Mouse (Mus musculus) MEL (cell line): ENCODE results near the gene Mag. TPM values are rescaled to one million over a fixed set of nuclear protein-coding genes. Genes with fewer than 3 reads are reported as not detected.
"Not testable (repeated sequence)": the region's sequence is repeated elsewhere in the genome, so short reads cannot be mapped to it uniquely, and the experiment has no call there.

Experiments used
- DNase-seq: peaks from one replicate; pipeline ENCODE4 v3.0.0; 2011; ENCODE audit warnings: low read depth, low spot score
- H3K27ac ChIP-seq: 2 replicates; pipeline ENCODE4 v1.5.1; 2012; ENCODE audit warnings: low read depth, mild to moderate bottlenecking, control low read depth, low read length, moderate library complexity; ENCODE audit not compliant: control insufficient read depth
- H3K27me3 ChIP-seq, 2 experiments: fragments of 150-350 bp in 1 of 2; sonication (generic) in 1 of 2; 2 replicates each; pipeline ENCODE4 v1.6.1; 2012; ENCODE audit warnings: low read length in 2 of 2, mild to moderate bottlenecking in 2 of 2, improper control_type of control experiment in 1 of 2, moderate library complexity in 1 of 2; ENCODE audit not compliant: insufficient read depth in 2 of 2, control insufficient read depth in 1 of 2
- H3K36me3 ChIP-seq, 2 experiments: 2 replicates each; pipeline ENCODE4 v1.6.1; 2012 to 2014; ENCODE audit warnings: low read length in 2 of 2, improper control_type of control experiment in 1 of 2, inconsistent platforms in 1 of 2, mild to moderate bottlenecking in 1 of 2; ENCODE audit not compliant: insufficient read depth in 2 of 2, control insufficient read depth in 1 of 2
- H3K4me1 ChIP-seq, 2 experiments: fragments of 150-350 bp in 1 of 2; sonication (generic) in 1 of 2; 2 replicates each; pipeline ENCODE4 v1.6.1; 2012; ENCODE audit warnings: low read length in 2 of 2, improper control_type of control experiment in 1 of 2, mild to moderate bottlenecking in 1 of 2; ENCODE audit not compliant: insufficient read depth in 2 of 2, control insufficient read depth in 1 of 2
- H3K4me3 ChIP-seq, 2 experiments: fragments of 150-350 bp in 1 of 2; sonication (generic) in 1 of 2; 2 replicates each; pipeline ENCODE4 v1.5.1; 2012; ENCODE audit warnings: low read depth in 2 of 2, low read length in 2 of 2, mild to moderate bottlenecking in 2 of 2, moderate library complexity in 2 of 2, control low read depth in 1 of 2, improper control_type of control experiment in 1 of 2; ENCODE audit not compliant: control insufficient read depth in 1 of 2, insufficient read depth in 1 of 2
- H3K79me2 ChIP-seq: 2 replicates; pipeline ENCODE4 v1.6.1; 2012; ENCODE audit warnings: mild to moderate bottlenecking, low read length, moderate library complexity; ENCODE audit not compliant: control insufficient read depth, poor library complexity, insufficient read depth
- H3K9ac ChIP-seq: 2 replicates; pipeline ENCODE4 v1.6.1; 2012; ENCODE audit warnings: low read depth, mild to moderate bottlenecking, control low read depth, low read length, moderate library complexity; ENCODE audit not compliant: control insufficient read depth, poor library complexity, severe bottlenecking
- H3K9me3 ChIP-seq: fragments of 150-350 bp; sonication (generic); replicated peaks from 2 replicates; pipeline ENCODE4 v1.6.1; 2012; ENCODE audit warnings: mild to moderate bottlenecking, low read length, improper control_type of control experiment, moderate library complexity; ENCODE audit not compliant: insufficient read depth
- E2F4 ChIP-seq: IDR thresholded peaks from 2 replicates; pipeline ENCODE4 v1.6.1; 2011; ENCODE audit warnings: low read depth, low read length, improper control_type of control experiment, borderline replicate concordance
- ELF1 ChIP-seq: IDR thresholded peaks from 2 replicates; pipeline ENCODE4 v1.6.1; 2014; ENCODE audit warnings: low read depth, mild to moderate bottlenecking, inconsistent platforms, low read length, improper control_type of control experiment, moderate library complexity
- MAZ ChIP-seq: IDR thresholded peaks from 2 replicates; pipeline ENCODE4 v1.6.1; 2012; ENCODE audit warnings: low read depth, mild to moderate bottlenecking, inconsistent platforms, low read length, improper control_type of control experiment
- NRF1 ChIP-seq: IDR thresholded peaks from 2 replicates; pipeline ENCODE4 v1.6.1; 2014; ENCODE audit warnings: low read depth, mild to moderate bottlenecking, inconsistent platforms, low read length, improper control_type of control experiment, moderate library complexity; ENCODE audit not compliant: poor library complexity, insufficient read depth, severe bottlenecking
- RAD21 ChIP-seq: IDR thresholded peaks from 2 replicates; pipeline ENCODE4 v1.6.1; 2011; ENCODE audit warnings: mild to moderate bottlenecking, low read depth, low read length, improper control_type of control experiment
- RCOR1 ChIP-seq: IDR thresholded peaks from 2 replicates; pipeline ENCODE4 v1.6.1; 2012; ENCODE audit warnings: low read depth, mild to moderate bottlenecking, inconsistent platforms, low read length, improper control_type of control experiment
- SMC3 ChIP-seq: IDR thresholded peaks from 2 replicates; pipeline ENCODE4 v1.6.1; 2011; ENCODE audit warnings: low read depth, low read length, improper control_type of control experiment
- USF1 ChIP-seq: IDR thresholded peaks from 2 replicates; pipeline ENCODE4 v1.6.1; 2014; ENCODE audit warnings: low read depth, mild to moderate bottlenecking, inconsistent platforms, low read length, improper control_type of control experiment, moderate library complexity
- USF2 ChIP-seq, 2 experiments: IDR thresholded peaks; 2 replicates each; pipeline ENCODE4 v1.6.1; 2011 to 2012; ENCODE audit warnings: improper control_type of control experiment in 2 of 2, low read length in 2 of 2, borderline replicate concordance in 1 of 2, inconsistent platforms in 1 of 2, low read depth in 1 of 2, mild to moderate bottlenecking in 1 of 2; ENCODE audit not compliant: insufficient read depth in 1 of 2
- ZKSCAN1 ChIP-seq: IDR thresholded peaks from 2 replicates; pipeline ENCODE4 v1.6.1; 2012; ENCODE audit warnings: low read depth, mild to moderate bottlenecking, inconsistent platforms, low read length, improper control_type of control experiment, moderate library complexity
- ZMIZ1 ChIP-seq: IDR thresholded peaks from 2 replicates; pipeline ENCODE4 v1.6.1; 2012; ENCODE audit warnings: low read depth, mild to moderate bottlenecking, inconsistent platforms, low read length, improper control_type of control experiment, moderate library complexity
- ZNF384 ChIP-seq: IDR thresholded peaks from 2 replicates; pipeline ENCODE4 v1.6.1; 2012; ENCODE audit warnings: low read depth, mild to moderate bottlenecking, inconsistent platforms, low read length, improper control_type of control experiment
- polyA plus RNA-seq, 2 experiments: library from polyadenylated mRNA; stranded (reverse) in 1 of 2; unstranded in 1 of 2; fragments of >175 nt in 1 of 2; fragments of >200 nt in 1 of 2; gene quantifications; 2 replicates each; pipeline versions ENCODE4 v1.2.1 to v1.2.4; 2012; ENCODE audit warnings: low replicate concordance in 2 of 2, low read depth in 1 of 2; ENCODE audit not compliant: insufficient read length in 2 of 2, insufficient read depth in 1 of 2, missing spikeins in 1 of 2
- total RNA-seq: library from RNA; depleted of rRNA; stranded (reverse); fragments of 300-350 nt; gene quantifications from 2 replicates; pipeline ENCODE4 v1.2.3, GENCODE M21; 2012

The Mag gene
- total and polyA plus RNA-seq, 3 experiments, result not detected

GRCm38 (mm10) chr7:30945876-30946275 lies 31.2 kb upstream of the Mag start:
- peaks cover 0 to 3% of the 10 kb centered on the region in 2 experiments; a peak in 2 of 4 replicates for H3K36me3 ChIP-seq
- H3K27me3 ChIP-seq, result no peaks in the 10 kb centered on the region; a peak in 1 of 4 replicates
- DNase-seq, result peak; percentile 1
- H3K9me3 ChIP-seq, result no peaks in the 10 kb centered on the region
- no peak overlapping the region for H3K9ac ChIP-seq
- no peaks in the 10 kb centered on the region for H3K79me2 ChIP-seq
- H3K4me1 ChIP-seq, result no peaks in the 10 kb centered on the region
- no peak overlapping the region for H3K4me3 ChIP-seq
- TF ChIP-seq SMC3 (no peak), NRF1 (no peak), ZNF384 (no peak), USF2 (IDR thresholded peaks at IDR 0.05; ENCODE audit: borderline replicate concordance in 1 of 2, insufficient read depth in 1 of 2, low read depth in 1 of 2, low read length in 2 of 2) (no peak), MAZ (no peak), ELF1 (no peak), ZKSCAN1 (no peak), USF1 (no peak), RCOR1 (no peak), E2F4 (no peak), ZMIZ1 (no peak), RAD21 (no peak)
- no peak overlapping the region for H3K27ac ChIP-seq

GRCm38 (mm10) chr7:30945466-30945865 lies 30.8 kb upstream of the Mag start:
- H3K27me3 ChIP-seq, result not testable (repeated sequence)
- DNase-seq, result peak; percentile 3

GRCm38 (mm10) chr7:30944706-30945105 lies 30.0 kb upstream of the Mag start:
- H3K36me3 ChIP-seq, H3K4me1 ChIP-seq, H3K9me3 ChIP-seq, H3K4me3 ChIP-seq, H3K79me2 ChIP-seq, H3K27me3 ChIP-seq, H3K9ac ChIP-seq, DNase-seq, H3K27ac ChIP-seq: not testable (repeated sequence)

More at GRCm38 (mm10) chr7:30945466-30945865, 30.8 kb upstream of the Mag start:
- H3K79me2 ChIP-seq, H3K36me3 ChIP-seq, H3K4me1 ChIP-seq, H3K4me3 ChIP-seq, H3K9me3 ChIP-seq, H3K27ac ChIP-seq, H3K9ac ChIP-seq: not testable (repeated sequence)
